Mouse (Mus musculus) midbrain, postnatal 0 days (tissue): ENCODE data around the gene Greb1. TPM values are rescaled to one million over a fixed set of nuclear protein-coding genes. Genes with fewer than 3 reads are reported as not detected.
A peak's percentile ranks its signal among the peaks of the same experiment; 100 is the strongest.

Source experiments
- ATAC-seq: fragments of 200-750 bp; cut with Nextera tagmentation; 2 replicates; pipeline ENCODE4 v1.8.0; 2017; ENCODE audit warnings: moderate number of reproducible peaks, mild to moderate bottlenecking, moderate TSS enrichment, moderate library complexity; ENCODE audit not compliant: low FRiP score
- DNase-seq: peaks from one replicate; pipeline ENCODE4 v3.0.0-alpha.2; 2015; ENCODE audit warnings: low spot score
- H3K27ac ChIP-seq: fragments of 300-500 bp; sonication (generic); 2 replicates; pipeline ENCODE4 v1.5.1; 2014; ENCODE audit warnings: low read depth, mild to moderate bottlenecking, low read length, mixed read lengths
- H3K27me3 ChIP-seq: fragments of 300-500 bp; sonication (generic); 2 replicates; pipeline ENCODE4 v1.6.1; 2014; ENCODE audit warnings: low read length, control low read depth, mixed read lengths; ENCODE audit not compliant: insufficient read depth
- H3K36me3 ChIP-seq: fragments of 300-500 bp; sonication (generic); 2 replicates; pipeline ENCODE4 v1.6.1; 2014; ENCODE audit warnings: low read length, control low read depth, mixed read lengths; ENCODE audit not compliant: insufficient read depth
- H3K4me1 ChIP-seq: fragments of 300-500 bp; sonication (generic); 2 replicates; pipeline ENCODE4 v1.6.1; 2014; ENCODE audit warnings: mild to moderate bottlenecking, control low read depth, antibody characterized with exemption, low read length, mixed read lengths; ENCODE audit not compliant: insufficient read depth
- H3K4me2 ChIP-seq: fragments of 300-500 bp; sonication (generic); 2 replicates; pipeline ENCODE4 v1.6.1; 2014; ENCODE audit warnings: low read depth, mild to moderate bottlenecking, low read length, mixed read lengths; ENCODE audit not compliant: poor library complexity, severe bottlenecking
- H3K4me3 ChIP-seq: fragments of 300-500 bp; sonication (generic); 2 replicates; pipeline ENCODE4 v1.5.1; 2014; ENCODE audit warnings: low read depth, mild to moderate bottlenecking, low read length, moderate library complexity
- H3K9ac ChIP-seq: fragments of 300-500 bp; sonication (generic); replicated peaks from 2 replicates; pipeline ENCODE4 v1.6.1; 2014; ENCODE audit warnings: mild to moderate bottlenecking, low read length, moderate library complexity, mixed read lengths; ENCODE audit not compliant: poor library complexity, severe bottlenecking
- H3K9me3 ChIP-seq: fragments of 300-500 bp; sonication (generic); 2 replicates; pipeline ENCODE4 v1.6.1; 2016; ENCODE audit warnings: low read length, control low read depth
- CTCF ChIP-seq: IDR thresholded peaks from 2 replicates; pipeline ENCODE4 v1.5.1; 2016; ENCODE audit warnings: antibody characterized with exemption, mild to moderate bottlenecking
- WGBS: fragments of 180-500 bp; shearing (Covaris S2); extraction: QIAGEN DNeasy Blood & Tissue Kit; methylation state at CpG from one replicate; pipeline ENCODE4 v1.1.7; 2014; 5-methylcytosine and 5-hydroxymethylcytosine counted together
- polyA plus RNA-seq: library from polyadenylated mRNA; unstranded; fragments of >200 nt; fragmentation: Nextera tagmentation; extraction: Ambion mirVana; gene quantifications from 2 replicates; pipeline ENCODE4 v1.2.1, GENCODE M21; 2015
- total RNA-seq: library from RNA; depleted of rRNA; stranded (reverse); fragments of >200 nt; gene quantifications from 2 replicates; pipeline ENCODE4 v1.2.3, GENCODE M21; 2014

Gene Greb1
- total and polyA plus RNA-seq, 2 experiments from 2014 or later, result 0.39 to 1.3 TPM

DNA sequence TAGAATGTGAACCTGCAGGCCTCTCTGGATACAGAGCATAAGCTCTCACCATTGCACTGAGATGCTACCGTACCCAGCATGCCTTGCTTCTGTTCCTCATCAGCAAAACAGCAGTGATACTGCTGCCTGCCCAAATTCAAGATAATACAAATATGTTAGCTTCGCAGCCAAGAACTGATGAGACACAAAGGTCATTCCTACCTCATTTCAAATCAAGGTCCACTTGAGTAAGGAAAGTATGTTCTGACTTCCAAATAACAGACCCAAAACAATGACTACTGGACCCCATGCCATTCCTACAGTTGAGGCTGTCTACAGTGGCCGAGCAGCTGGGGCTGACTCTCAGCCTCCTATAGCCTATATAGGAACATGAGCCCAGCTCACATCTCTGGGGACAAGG is 66.0 kb downstream of the Greb1 start:
- 96% methylated on average over 3 of the region's 3 CpGs for WGBS

DNA sequence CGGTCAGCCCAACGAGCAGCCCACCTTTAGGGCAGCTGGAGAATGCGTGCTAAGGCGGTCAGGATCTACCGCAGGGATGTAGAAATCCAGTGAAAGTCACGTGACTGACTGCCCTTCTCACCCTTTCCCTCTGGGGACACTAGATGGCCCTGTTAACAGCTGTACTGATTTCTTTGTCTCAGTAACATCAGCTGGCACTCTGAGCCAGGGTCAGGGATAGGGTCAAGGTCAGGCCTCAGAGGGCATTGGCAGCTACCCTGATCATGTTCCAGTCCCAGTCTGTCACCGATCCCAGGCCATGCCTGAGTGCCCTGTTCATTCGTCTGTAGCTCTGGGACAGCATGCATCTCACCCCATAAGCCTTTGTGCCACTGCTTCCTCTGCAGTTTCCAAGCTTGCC is 66.7 kb downstream of the Greb1 start:
- no peak overlapping the region for H3K4me3 ChIP-seq
- H3K27me3 ChIP-seq, result no peaks in the 10 kb centered on the region
- DNase-seq (no peak), ATAC-seq (no peak)
- no peak overlapping the region for H3K27ac ChIP-seq
- WGBS, result 57% methylated on average over 8 of the region's 8 CpGs
- TF ChIP-seq CTCF, result no peak
- no peak overlapping the region for H3K9ac ChIP-seq
- H3K9me3 ChIP-seq, result no peaks in the 10 kb centered on the region
- H3K36me3 ChIP-seq, result no peaks in the 10 kb centered on the region
- no peak overlapping the region for H3K4me2 ChIP-seq
- H3K4me1 ChIP-seq, result no peaks in the 10 kb centered on the region

More for the DNA sequence above, 66.0 kb downstream of the Greb1 start:
- Histone ChIP-seq H3K27me3 (no peaks in the 10 kb centered on the region), H3K27ac (no peak overlapping the region), H3K4me2 (no peak overlapping the region), H3K4me1 (no peaks in the 10 kb centered on the region), H3K9ac (no peak overlapping the region), H3K36me3 (no peaks in the 10 kb centered on the region), H3K4me3 (no peak overlapping the region), H3K9me3 (no peaks in the 10 kb centered on the region)
- ATAC-seq, result no peak
- TF ChIP-seq CTCF, result no peak
- no peak for DNase-seq

DNA sequence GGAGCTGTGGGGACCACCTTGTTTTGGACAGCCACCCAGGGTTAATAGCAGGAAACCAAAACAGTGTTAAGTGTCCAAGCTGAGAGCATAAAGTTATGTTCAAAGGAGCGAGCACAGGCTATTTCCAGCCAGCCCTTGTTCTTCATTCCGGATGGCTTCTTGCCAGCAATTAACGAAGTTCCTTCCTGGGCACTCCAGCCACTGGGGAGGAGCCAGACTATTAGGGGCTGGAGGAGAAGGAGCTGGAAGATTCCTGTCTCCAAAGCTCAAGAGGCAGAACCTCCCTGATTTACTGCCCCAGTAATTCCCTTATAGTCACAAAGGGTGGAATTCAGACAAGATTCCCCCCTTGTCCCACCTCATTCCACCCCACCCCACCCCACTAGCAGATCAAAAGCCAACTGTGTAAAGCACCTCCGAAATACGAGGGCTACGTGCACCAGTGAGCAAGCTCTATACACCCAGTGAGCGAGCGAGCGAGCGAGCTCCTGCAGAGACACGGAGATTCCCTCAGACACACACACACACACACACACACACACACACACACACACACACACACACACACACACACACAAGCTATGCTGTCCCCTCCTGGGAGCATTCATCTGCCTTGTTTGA is 69.5 kb downstream of the Greb1 start:
- H3K4me1 ChIP-seq, result no peaks in the 10 kb centered on the region
- 24% methylated on average over 11 of the region's 11 CpGs for WGBS
- ATAC-seq, result 0 out of 2 replicates have a peak, but pooled peaks have one; percentile 27
- no peak overlapping the region for H3K27ac ChIP-seq
- no peak for TF ChIP-seq CTCF
- no peaks in the 10 kb centered on the region for H3K9me3 ChIP-seq
- no peak overlapping the region for H3K9ac ChIP-seq
- no peaks in the 10 kb centered on the region for H3K36me3 ChIP-seq
- peak; percentile 56 for DNase-seq
- H3K27me3 ChIP-seq, result no peaks in the 10 kb centered on the region
- H3K4me3 ChIP-seq, result no peak overlapping the region
- no peak overlapping the region for H3K4me2 ChIP-seq

DNA sequence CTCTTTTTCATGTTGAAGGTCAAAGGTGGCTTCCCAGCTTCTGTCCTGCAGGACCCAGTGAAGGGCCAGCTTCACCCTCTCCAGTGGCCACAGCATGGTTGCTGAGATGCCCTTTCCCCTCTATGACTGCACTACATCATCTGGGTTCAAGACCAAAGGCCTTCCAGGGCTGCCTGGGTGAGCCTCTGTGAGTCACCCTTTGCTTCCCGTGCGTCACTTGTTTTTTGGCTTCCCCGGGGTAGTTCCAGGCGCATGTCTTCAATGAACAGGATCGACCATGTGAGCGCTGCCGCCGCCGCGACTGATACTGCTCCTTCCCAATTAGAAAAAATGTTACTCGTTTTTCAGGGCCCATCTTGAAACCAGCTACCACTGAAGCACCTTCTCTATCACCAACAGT is 70.5 kb downstream of the Greb1 start:
- no peak for TF ChIP-seq CTCF
- Histone ChIP-seq H3K9me3 (no peaks in the 10 kb centered on the region), H3K27me3 (no peaks in the 10 kb centered on the region), H3K4me2 (no peak overlapping the region), H3K4me3 (no peak overlapping the region), H3K4me1 (no peaks in the 10 kb centered on the region), H3K27ac (no peak overlapping the region), H3K9ac (no peak overlapping the region), H3K36me3 (no peaks in the 10 kb centered on the region)
- 86% methylated on average over 11 of the region's 11 CpGs for WGBS
- DNase-seq, result no peak
- no peak for ATAC-seq

DNA sequence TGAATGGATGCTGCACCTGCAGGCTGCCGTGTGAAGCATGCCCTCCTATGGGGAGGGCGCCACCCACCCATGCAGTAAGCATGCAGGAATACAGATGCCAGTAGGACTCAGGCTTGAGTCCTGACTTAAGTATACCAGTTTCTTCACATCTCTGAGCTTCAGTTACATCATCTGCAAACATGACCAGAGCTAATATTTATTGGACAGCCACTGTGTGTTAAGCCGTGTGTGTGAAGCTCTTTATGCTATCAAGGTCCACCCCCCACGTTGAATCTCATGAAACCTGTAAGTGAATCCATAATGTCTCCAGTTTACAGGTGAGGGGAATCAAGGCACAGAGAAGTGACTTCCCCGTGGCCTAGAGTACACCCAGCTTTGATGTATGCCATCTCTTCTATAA is 72.5 kb downstream of the Greb1 start:
- 89% methylated on average over 5 of the region's 5 CpGs for WGBS
- no peak for ATAC-seq
- H3K27ac ChIP-seq, result no peak overlapping the region
- no peaks in the 10 kb centered on the region for H3K9me3 ChIP-seq
- no peak overlapping the region for H3K4me3 ChIP-seq
- H3K27me3 ChIP-seq, result no peaks in the 10 kb centered on the region
- no peaks in the 10 kb centered on the region for H3K36me3 ChIP-seq
- H3K9ac ChIP-seq, result no peak overlapping the region
- no peak for DNase-seq
- H3K4me1 ChIP-seq, result no peaks in the 10 kb centered on the region
- no peak overlapping the region for H3K4me2 ChIP-seq
- TF ChIP-seq CTCF, result no peak

DNA sequence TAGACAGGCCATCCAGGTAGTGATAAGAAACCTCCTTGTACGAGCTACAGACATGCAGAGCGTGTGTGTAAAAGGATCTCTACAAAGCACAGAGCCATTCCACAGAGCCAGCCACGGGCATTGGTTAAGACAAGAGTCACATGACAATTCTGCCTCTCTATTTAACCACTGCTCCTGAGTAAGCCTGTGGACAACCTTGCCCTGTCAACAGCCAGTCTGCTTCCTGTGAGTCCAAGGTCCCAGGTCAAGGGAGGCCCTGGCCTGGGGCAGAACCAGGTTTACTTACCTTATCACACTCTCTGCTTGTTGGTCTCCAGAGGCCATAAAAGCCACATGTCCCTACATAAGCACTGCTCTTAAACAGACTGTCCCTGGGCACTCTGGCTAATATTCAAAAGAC is 74.5 kb downstream of the Greb1 start:
- Histone ChIP-seq H3K27ac (no peak overlapping the region), H3K4me3 (no peak overlapping the region), H3K27me3 (no peaks in the 10 kb centered on the region), H3K4me1 (no peaks in the 10 kb centered on the region), H3K4me2 (no peak overlapping the region), H3K9ac (no peak overlapping the region), H3K36me3 (no peaks in the 10 kb centered on the region), H3K9me3 (no peaks in the 10 kb centered on the region)
- 81% methylated on average over 3 of the region's 3 CpGs for WGBS
- no peak for DNase-seq
- ATAC-seq, result no peak
- TF ChIP-seq CTCF, result no peak
